Mouse (Mus musculus): Measurements from ENCODE around the gene Pole.

GRCm38 (mm10) chr5:110291649-110292048 is 5.5 kb downstream of the Pole start:
- TF ChIP-seq CTCF (IDR thresholded peaks at IDR 0.05; ENCODE audit: extremely low read depth, insufficient read length, insufficient replicate concordance, low read depth, low read length) (no peak), POLR2A (IDR thresholded peaks at IDR 0.05; ENCODE audit: low read depth, low read length) (no peak)
